Mouse (Mus musculus): ENCODE measurements at regions not wholly inside any gene's neighbourhood (a gene's known extent, or its start where the extent isn't known, plus 50 kb on each side); places are given as distances from the start of the nearest gene placed in this dataset.
A peak's percentile ranks its signal among the peaks of the same experiment; 100 is the strongest.

DNA sequence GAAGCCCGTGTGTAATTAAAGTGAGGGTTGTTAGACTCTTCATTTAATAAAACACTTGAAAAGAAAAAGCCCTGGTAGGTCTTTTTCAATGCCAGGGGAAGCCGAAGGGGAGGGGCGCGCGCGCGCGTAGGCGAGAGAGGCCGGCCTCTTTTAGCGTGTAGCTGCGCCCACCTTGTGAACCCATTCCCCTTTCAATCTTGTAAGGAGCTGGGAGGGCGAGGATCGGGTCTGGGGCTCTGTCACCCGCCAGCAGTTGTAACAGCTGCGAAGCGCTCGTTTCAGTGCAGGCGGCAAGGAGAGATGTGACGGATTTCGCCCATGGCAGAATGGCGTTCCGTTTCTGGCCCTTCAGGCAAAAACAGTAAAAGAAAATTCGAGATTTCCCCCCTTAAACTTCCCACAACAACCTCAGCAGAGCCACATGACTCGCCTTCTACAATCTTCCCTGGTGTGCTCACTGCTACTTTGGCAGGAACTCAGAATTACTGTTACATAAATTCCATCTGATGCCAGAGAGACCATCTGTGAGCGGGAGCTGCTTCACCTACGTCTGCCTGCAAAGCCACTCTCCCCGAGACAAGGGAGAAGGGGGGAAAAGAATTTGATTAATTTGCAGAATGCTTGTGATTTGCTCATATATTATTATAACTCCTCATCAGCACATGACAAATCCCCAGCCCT, 436.4 kb downstream of the Zfp536 start:
- H3K9me3 ChIP-seq, result no peaks in the 10 kb centered on the region
- 6% methylated on average over 28 of the region's 28 CpGs for WGBS
- H3K4me1 ChIP-seq, result peaks cover 44% of the 10 kb centered on the region
- H3K27ac ChIP-seq (replicated peaks), result peak overlapping the region; percentile 79
- peak; percentile 58 for DNase-seq (ENCODE audit: low spot score)
- H3K4me3 ChIP-seq, result peak overlapping the region; percentile 56
- H3K27me3 ChIP-seq (replicated peaks; ENCODE audit: low read depth, poor library complexity, severe bottlenecking), result peaks cover 67% of the 10 kb centered on the region
- no peaks in the 10 kb centered on the region for H3K36me3 ChIP-seq (replicated peaks)

DNA sequence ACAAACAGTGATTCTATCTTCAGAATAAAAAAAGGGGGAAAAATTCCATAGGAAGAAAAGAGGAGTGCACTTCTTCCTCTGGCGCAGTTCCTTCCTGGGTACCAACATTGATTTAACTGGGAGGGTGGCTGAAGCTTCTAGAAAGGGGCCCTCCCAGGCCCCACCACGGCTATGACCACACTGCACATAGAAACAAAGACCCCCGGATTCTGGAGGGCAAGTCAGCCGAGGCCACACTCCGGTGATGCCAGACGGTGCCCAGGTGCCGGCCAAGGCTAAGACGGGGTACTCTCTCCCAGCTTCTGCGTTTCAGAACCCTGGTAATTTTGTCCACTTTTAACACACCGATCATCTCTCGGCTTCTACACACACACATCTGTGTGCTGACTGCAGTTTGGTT, 435.8 kb downstream of the Zfp536 start:
- DNase-seq (ENCODE audit: low spot score), result peak; percentile 54
- Histone ChIP-seq H3K27me3 (replicated peaks; ENCODE audit: low read depth, poor library complexity, severe bottlenecking) (peaks cover 71% of the 10 kb centered on the region), H3K4me3 (peak overlapping the region; percentile 56), H3K36me3 (replicated peaks) (no peaks in the 10 kb centered on the region), H3K9me3 (no peaks in the 10 kb centered on the region), H3K27ac (replicated peaks) (peak overlapping the region; percentile 79), H3K4me1 (peaks cover 46% of the 10 kb centered on the region)
- WGBS, result 46% methylated on average over 11 of the region's 11 CpGs

DNA sequence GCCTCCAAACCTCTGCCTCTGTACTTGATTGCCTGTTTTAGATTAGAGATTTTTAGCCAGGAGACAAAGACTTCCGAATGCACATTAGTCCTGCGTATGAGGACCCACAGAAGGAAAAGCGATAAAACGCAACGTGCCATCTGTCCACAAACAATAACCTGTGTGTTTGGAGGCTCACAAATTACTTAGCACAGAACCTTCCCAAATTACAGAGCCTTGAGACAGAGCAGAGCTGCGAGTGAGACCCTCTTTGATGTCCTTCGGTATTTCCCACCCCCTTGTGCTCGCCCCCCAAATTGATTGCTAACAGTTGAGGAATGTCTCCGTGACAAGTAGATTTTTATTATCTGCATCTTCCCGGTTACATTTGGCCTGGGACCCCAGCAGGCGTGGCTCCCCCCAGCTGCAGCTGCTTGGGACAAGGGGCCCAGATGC, 435.4 kb downstream of the Zfp536 start:
- no peaks in the 10 kb centered on the region for H3K36me3 ChIP-seq (replicated peaks)
- H3K9me3 ChIP-seq, result no peaks in the 10 kb centered on the region
- H3K27me3 ChIP-seq (replicated peaks; ENCODE audit: low read depth, poor library complexity, severe bottlenecking), result peaks cover 74% of the 10 kb centered on the region
- DNase-seq (ENCODE audit: low spot score), result peak; percentile 65
- WGBS, result 26% methylated on average over 11 of the region's 11 CpGs
- peaks cover 51% of the 10 kb centered on the region for H3K4me1 ChIP-seq
- peak overlapping the region; percentile 79 for H3K27ac ChIP-seq (replicated peaks)
- peak overlapping the region; percentile 56 for H3K4me3 ChIP-seq

DNA sequence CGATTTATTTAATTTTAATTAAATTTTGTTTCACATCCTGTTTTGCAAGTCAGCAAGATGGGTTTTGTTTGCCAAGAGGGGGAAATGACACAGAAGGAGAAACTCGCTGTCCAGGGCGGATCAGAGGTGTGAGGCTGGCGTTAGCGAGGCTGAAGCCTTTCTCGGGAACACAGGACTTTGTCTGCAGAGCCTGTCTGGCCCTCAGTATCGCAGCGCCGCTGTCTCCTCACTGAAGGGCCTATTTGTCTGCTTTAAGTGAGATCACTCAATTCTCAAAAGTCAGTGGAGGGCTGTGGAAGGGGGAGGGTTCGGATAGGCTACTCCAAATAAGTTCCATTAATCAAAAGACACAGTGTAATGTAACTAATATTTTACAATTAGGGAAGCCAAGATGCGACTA, 430.8 kb downstream of the Zfp536 start:
- Histone ChIP-seq H3K9me3 (no peaks in the 10 kb centered on the region), H3K36me3 (replicated peaks) (no peaks in the 10 kb centered on the region), H3K27ac (replicated peaks) (no peak overlapping the region; the same call in 1 of the 2 replicates), H3K4me3 (peak overlapping the region; percentile 49), H3K4me1 (peaks cover 39% of the 10 kb centered on the region), H3K27me3 (replicated peaks; ENCODE audit: low read depth, poor library complexity, severe bottlenecking) (peaks cover 74% of the 10 kb centered on the region)
- WGBS, result 22% methylated on average over 11 of the region's 11 CpGs
- peak; percentile 48 for DNase-seq (ENCODE audit: low spot score)

DNA sequence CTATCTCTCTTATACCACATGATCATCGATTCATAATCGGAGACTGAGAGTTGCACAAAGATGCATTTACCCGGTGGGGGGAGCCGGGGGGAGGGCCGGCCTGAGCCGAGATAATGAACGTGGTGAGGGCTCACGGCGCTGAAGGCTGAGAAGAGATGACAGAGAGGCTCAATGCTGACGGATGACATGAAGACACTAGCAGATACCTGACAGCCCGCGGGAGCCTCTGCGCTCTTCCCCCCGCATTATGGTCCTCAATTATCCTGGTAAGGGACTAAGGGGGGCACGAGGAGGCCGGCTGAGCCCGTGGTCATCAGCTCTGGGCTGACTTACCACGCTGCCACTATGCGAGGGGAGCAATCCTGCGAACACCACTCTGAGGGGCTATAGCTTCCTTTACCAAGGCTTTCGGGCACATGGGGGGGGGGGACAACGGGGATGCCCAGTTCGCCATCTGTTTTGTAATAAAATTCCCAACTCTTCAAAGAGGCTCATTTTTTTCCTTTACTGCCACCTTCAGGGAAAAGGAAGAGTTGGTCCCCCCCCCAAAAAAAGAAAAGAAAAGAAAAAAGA, 430.3 kb downstream of the Zfp536 start:
- 27% methylated on average over 23 of the region's 23 CpGs for WGBS

DNA sequence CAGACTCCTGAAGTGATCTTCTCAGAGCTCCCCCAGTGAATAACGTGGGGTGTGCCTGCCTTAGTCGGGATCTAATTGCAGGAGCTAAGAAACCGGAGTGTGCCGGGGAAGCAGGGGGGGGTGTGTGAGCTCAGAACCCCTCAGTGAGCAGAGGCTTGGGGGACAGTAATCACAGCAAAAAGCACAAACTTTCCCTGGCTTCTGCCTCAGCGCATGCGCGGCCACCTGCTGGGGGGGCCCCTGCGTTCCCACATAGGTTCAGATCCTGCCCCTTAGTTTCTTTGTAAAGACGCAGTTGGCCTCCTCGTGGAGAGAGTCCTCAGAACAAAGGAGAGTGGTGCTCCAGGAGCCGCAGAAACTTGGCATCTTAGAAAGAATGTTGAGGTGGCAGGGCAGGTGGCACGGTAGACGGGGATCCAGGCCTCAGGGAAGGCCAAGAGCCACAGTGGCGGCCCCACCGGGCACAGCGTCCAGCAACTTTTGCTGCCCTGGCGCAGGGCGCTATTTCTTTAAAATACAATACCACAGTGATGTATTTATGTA, 429.7 kb downstream of the Zfp536 start:
- 29% methylated on average over 18 of the region's 18 CpGs for WGBS
- H3K36me3 ChIP-seq (replicated peaks), result no peaks in the 10 kb centered on the region
- peak overlapping the region; percentile 49 for H3K4me3 ChIP-seq
- H3K4me1 ChIP-seq, result peaks cover 27% of the 10 kb centered on the region
- DNase-seq (ENCODE audit: low spot score), result peak; percentile 29
- peaks cover 78% of the 10 kb centered on the region for H3K27me3 ChIP-seq (replicated peaks; ENCODE audit: low read depth, poor library complexity, severe bottlenecking)
- H3K9me3 ChIP-seq, result no peaks in the 10 kb centered on the region
- peak overlapping the region; percentile 72 for H3K27ac ChIP-seq (replicated peaks)

More for the DNA sequence above, 430.3 kb downstream of the Zfp536 start:
- Histone ChIP-seq H3K9me3 (no peaks in the 10 kb centered on the region), H3K36me3 (replicated peaks) (no peaks in the 10 kb centered on the region), H3K4me3 (peak overlapping the region; percentile 49), H3K27ac (replicated peaks) (no peak overlapping the region; the same call in 1 of the 2 replicates), H3K27me3 (replicated peaks; ENCODE audit: low read depth, poor library complexity, severe bottlenecking) (peaks cover 75% of the 10 kb centered on the region), H3K4me1 (peaks cover 34% of the 10 kb centered on the region)
- peak; percentile 31 for DNase-seq (ENCODE audit: low spot score)

DNA sequence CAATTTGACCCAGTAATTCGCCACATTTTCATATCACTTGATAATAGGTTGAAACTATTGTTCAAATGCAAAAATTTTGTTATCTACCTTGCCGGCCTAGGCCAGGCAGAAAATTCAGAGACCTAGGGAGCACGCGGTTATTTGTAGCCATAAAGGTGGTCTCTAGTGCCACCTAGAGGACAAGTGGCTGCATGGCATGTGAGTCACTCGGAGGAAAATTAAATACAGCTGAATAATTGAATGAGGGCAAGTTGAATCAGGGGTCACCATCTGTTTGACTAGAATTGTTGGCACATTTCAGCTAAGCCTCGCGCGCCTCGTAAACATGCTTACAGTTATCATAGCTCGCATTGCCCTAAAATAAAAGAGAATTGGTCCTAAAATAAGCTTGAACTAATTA, 427.4 kb downstream of the Zfp536 start:
- H3K4me1 ChIP-seq, result peaks cover 24% of the 10 kb centered on the region
- H3K9me3 ChIP-seq, result no peaks in the 10 kb centered on the region
- WGBS, result 8% methylated on average over 10 of the region's 10 CpGs
- no peak overlapping the region for H3K27ac ChIP-seq (replicated peaks)
- H3K4me3 ChIP-seq, result no peak overlapping the region
- DNase-seq (ENCODE audit: low spot score), result peak; percentile 81
- H3K27me3 ChIP-seq (replicated peaks; ENCODE audit: low read depth, poor library complexity, severe bottlenecking), result peaks cover 60% of the 10 kb centered on the region
- no peaks in the 10 kb centered on the region for H3K36me3 ChIP-seq (replicated peaks)

DNA sequence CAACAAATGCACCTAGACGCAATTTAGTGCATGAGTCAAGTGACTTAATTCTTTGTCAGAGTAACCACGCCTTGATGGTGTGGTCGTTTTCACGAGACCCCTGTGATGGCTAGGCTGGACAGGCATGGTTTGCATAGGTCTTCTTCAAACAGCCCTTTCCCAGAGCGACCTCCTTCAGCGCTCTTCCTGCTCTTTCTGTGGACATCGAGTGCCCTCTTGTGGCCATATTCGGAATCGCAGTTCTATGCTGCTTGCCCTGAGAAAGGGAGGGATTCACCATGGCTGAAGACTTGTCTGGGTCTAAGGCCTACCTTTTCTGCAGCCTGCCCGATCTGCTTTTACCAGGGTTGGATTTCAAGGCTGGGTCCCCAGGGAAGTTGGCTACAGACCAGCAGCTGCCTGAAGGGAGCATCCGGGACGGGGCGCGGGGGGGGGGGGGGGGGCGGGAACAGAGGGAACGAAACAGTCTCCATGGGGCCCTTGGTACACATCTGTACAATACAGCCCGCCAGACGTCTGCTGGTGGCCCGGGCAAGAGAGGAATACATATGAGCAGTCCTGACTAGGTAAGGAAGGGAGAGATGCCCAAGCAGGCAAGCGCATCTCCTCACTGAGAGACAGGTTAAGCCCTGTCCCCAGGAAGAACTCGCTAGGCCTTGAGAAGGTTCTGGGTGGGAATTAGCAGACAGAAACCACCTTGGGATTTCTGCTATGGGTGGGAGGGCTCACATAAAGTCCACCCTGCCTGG, 415.6 kb downstream of the Zfp536 start:
- 21% methylated on average over 21 of the region's 21 CpGs for WGBS
- peak overlapping the region; percentile 61 for H3K27ac ChIP-seq (replicated peaks)
- no peaks in the 10 kb centered on the region for H3K36me3 ChIP-seq (replicated peaks)
- DNase-seq (ENCODE audit: low spot score), result peak; percentile 89
- H3K9me3 ChIP-seq, result no peaks in the 10 kb centered on the region
- H3K4me3 ChIP-seq, result peak overlapping the region; percentile 38
- peaks cover 14% of the 10 kb centered on the region for H3K27me3 ChIP-seq (replicated peaks; ENCODE audit: low read depth, poor library complexity, severe bottlenecking)
- H3K4me1 ChIP-seq, result peaks cover 29% of the 10 kb centered on the region

DNA sequence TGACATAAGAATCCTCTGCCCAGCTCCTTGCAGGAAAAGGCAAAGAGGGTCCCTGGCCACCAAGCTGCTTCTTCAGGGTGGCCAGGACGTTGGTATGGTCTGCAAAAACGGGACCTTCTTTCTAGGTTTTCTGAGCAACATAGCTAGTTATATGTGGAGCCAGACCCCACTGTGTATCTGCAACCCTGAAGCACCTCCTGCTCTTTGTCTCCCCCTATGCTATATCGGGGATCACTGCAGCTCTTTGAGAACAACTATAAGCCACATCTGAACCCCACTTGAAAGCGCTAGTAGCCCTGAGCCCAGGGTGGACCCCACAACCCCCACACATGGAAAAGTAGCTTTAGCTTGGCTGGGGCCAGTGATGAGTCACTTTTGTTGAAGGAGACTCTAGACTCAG, 414.9 kb downstream of the Zfp536 start:
- no peaks in the 10 kb centered on the region for H3K36me3 ChIP-seq (replicated peaks)
- peak overlapping the region; percentile 61; the same call in 1 of the 2 replicates for H3K27ac ChIP-seq (replicated peaks)
- DNase-seq (ENCODE audit: low spot score), result no peak
- no peak overlapping the region for H3K4me3 ChIP-seq
- peaks cover 35% of the 10 kb centered on the region for H3K4me1 ChIP-seq
- peaks cover 14% of the 10 kb centered on the region for H3K27me3 ChIP-seq (replicated peaks; ENCODE audit: low read depth, poor library complexity, severe bottlenecking)
- H3K9me3 ChIP-seq, result no peaks in the 10 kb centered on the region
- 58% methylated on average over 4 of the region's 4 CpGs for WGBS

DNA sequence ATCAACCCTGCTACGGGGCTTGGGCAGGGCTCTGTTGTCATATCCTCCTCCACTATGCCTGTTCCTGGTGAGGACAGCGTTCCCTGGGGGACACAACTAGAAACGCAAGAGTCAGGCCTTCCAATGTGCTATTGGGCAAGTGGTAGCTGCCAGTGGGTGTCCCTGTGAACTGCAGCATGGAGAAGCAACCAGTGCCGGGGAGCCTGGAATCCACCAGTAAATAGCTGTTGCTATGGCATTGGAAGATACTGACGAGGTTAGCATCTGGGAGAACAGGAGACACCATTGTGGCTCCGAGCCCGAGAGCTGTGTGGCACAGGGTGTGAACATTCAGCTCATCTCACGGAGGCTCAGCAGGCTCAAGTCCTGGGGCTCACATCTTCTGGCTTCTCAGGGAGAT, 414.0 kb downstream of the Zfp536 start:
- H3K4me3 ChIP-seq, result no peak overlapping the region
- H3K4me1 ChIP-seq, result peaks cover 45% of the 10 kb centered on the region
- no peaks in the 10 kb centered on the region for H3K9me3 ChIP-seq
- DNase-seq (ENCODE audit: low spot score), result no peak
- H3K27ac ChIP-seq (replicated peaks), result no peak overlapping the region
- WGBS, result 78% methylated on average over 8 of the region's 8 CpGs
- H3K36me3 ChIP-seq (replicated peaks), result no peaks in the 10 kb centered on the region
- peaks cover 14% of the 10 kb centered on the region for H3K27me3 ChIP-seq (replicated peaks; ENCODE audit: low read depth, poor library complexity, severe bottlenecking)

DNA sequence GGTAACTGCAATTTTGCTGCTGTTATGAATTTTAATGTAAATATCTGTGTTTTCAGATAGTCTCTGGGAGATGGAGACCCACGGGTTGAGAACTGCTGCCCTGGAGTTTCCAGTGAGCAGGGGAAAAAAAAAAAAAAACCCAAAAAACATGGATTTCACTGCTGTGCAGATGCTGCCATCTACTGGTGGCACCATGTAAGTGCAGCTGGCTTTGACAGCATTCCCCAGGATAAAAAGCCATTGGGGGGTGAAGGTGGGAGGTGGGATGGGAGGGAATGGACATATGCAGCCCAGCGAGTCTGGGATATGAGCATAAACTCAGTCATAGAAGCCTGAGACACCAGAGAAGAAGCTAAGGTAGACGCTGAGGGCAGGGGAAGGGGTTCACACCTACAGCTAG, 413.3 kb downstream of the Zfp536 start:
- Histone ChIP-seq H3K27me3 (replicated peaks; ENCODE audit: low read depth, poor library complexity, severe bottlenecking) (peaks cover 14% of the 10 kb centered on the region), H3K4me3 (no peak overlapping the region), H3K4me1 (peaks cover 47% of the 10 kb centered on the region), H3K27ac (replicated peaks) (no peak overlapping the region), H3K9me3 (no peaks in the 10 kb centered on the region), H3K36me3 (replicated peaks) (no peaks in the 10 kb centered on the region)
- WGBS, result 14% methylated on average over 3 of the region's 3 CpGs
- peak; percentile 48 for DNase-seq (ENCODE audit: low spot score)

DNA sequence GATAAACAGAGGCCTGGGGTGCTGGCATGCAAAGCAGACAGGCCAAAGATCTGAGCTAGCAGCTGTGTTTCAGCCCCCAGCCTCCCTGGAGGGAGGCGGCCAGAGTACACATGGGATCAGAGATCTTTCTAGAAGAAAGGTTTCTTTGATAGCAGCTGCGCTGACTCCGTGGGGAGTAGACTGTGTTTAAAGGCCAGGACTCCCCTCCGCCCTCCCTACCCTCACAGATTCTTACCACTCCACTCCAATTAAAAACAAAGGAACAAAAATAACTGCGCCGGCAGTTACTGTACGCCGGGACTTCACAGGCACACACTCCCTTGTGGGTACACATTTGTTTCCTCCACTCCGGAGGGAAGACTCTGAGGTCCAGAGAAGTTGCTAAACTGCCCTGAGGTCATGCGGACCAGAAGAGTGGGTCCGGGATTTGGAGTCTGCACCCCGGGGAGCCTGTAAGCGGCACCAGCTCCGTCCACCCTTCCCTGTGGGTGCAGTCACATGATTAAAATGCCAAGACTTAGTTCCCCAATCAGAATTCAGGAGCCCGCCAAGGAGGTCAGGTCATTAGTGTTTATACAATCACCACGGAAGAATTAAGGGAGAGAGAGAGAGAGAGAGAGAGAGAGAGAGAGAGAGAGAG, 411.5 kb downstream of the Zfp536 start:
- H3K4me3 ChIP-seq, result peak overlapping the region; percentile 52
- 1% methylated on average over 16 of the region's 16 CpGs for WGBS
- H3K4me1 ChIP-seq, result peaks cover 53% of the 10 kb centered on the region
- peak overlapping the region; percentile 77 for H3K27ac ChIP-seq (replicated peaks)
- H3K9me3 ChIP-seq, result no peaks in the 10 kb centered on the region
- no peaks in the 10 kb centered on the region for H3K36me3 ChIP-seq (replicated peaks)
- peaks cover 14% of the 10 kb centered on the region for H3K27me3 ChIP-seq (replicated peaks; ENCODE audit: low read depth, poor library complexity, severe bottlenecking)
- peak; percentile 65 for DNase-seq (ENCODE audit: low spot score)
